In the genomic region with DNA sequence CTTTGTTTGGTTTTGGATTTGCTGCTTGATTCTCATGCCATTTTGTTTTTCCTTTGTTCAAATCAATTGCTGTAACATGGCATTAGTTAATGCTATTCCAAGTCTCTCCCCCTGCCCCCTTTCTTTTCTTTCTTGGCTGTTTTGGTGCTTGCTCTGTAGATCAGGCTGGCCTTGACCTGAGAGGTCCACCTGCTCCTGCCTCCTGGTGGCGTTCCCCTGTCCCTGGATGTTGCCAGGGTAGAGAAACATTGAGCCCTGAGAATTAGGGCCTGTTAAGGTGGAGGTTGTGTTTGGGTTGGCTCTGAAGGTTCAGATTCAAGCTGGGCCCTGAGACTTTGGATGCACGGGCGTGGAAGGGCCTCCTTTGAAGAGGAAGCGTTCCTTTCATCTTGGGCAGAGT, we compare ENCODE assay signal across 21 mouse cellular contexts. TPM values are rescaled to one million over a fixed set of nuclear protein-coding genes. Genes with fewer than 3 reads are reported as not detected.
A peak's percentile ranks its signal among the peaks of the same experiment; 100 is the strongest.
DNase-seq lines count a peak whose midpoint lies in the region; ATAC-seq and TF ChIP-seq lines count a peak whose summit lies in the region.
"Had no signal": no experiment of that assay in that cellular context is flagged by ENCODE, and none has a peak within 500 bp of the region (broad histone marks: within the 10 kb centered on the region; RNA-seq: fewer than 3 reads in every experiment).

No protein-coding gene starts in this region.

- 85% methylated on average over 4 of the region's 4 CpGs for WGBS in heart, embryonic 10.5 days
- WGBS in liver, adult 2 months = 90% methylated on average over 4 of the region's 4 CpGs
- WGBS in liver, embryonic 11.5 days = 78% methylated on average over 4 of the region's 4 CpGs
- 73% methylated on average over 4 of the region's 4 CpGs for WGBS in limb, embryonic 10.5 days

- DNase-seq in heart, embryonic 10.5 days (ENCODE audit: low spot score) = no peak
- no peak for DNase-seq in heart, adult 8-10 months (ENCODE audit: low spot score)
- no peak for DNase-seq in liver, adult 2 months (ENCODE audit: extremely low read depth, low read depth, low spot score)
- DNase-seq in liver, embryonic 11.5 days (ENCODE audit: low spot score) = no peak
- DNase-seq in CH12.LX (ENCODE audit: extremely low read depth) (peak; percentile 60), ZHBTc4 (ENCODE audit: low read depth, low spot score) (peak; percentile 28)
- no peak for DNase-seq in limb, embryonic 10.5 days (ENCODE audit: low spot score)
- DNase-seq: adrenal gland, postnatal 25 days; B cell, adult 2 months; cerebellum, adult 18-20 months; cerebellum, adult 9-11 months; cerebellum, postnatal 36 days; gastrocnemius, postnatal 36 days; heart, adult 11 months; kidney, adult 18-20 months had no signal

- no peak for ATAC-seq in liver, embryonic 11.5 days (replicated peaks; ENCODE audit: low FRiP score)
- ATAC-seq: CD4-positive, CD25-positive, alpha-beta regulatory T cell, adult 4 months; forebrain, embryonic 13.5 days; inflammation-experienced regulatory T-cells, adult 6 months had no signal

- in situ Hi-C loops in CH12.LX (cut with MboI; ENCODE audit: low pct_ligation_motif_present, low pct_unique_long_range_greater_than_20kb, low sequenced_read_pairs) = loop anchor here (10.0 kb wide), 1 partner anchor 95 kb away; no protein-coding TSS in a partner anchor

- no peaks in the 10 kb centered on the region for H3K36me3 ChIP-seq in heart, embryonic 10.5 days
- no peaks in the 10 kb centered on the region for H3K36me3 ChIP-seq in liver, adult 2 months (ENCODE audit: control insufficient read depth, insufficient read depth, low read length)
- H3K36me3 ChIP-seq in liver, embryonic 11.5 days (ENCODE audit: control insufficient read depth, insufficient read depth, low read length) = no peaks in the 10 kb centered on the region
- H3K36me3 ChIP-seq in CH12.LX (replicated peaks in 1 of 2; ENCODE audit: control insufficient read depth in 1 of 2, insufficient read depth in 1 of 2, low read length in 1 of 2) = no peaks in the 10 kb centered on the region
- H3K36me3 ChIP-seq in limb, embryonic 10.5 days = no peaks in the 10 kb centered on the region
- H3K36me3 ChIP-seq: embryonic facial prominence, embryonic 10.5 days; hindbrain, embryonic 15.5 days had no signal

- TF ChIP-seq CTCF in liver, adult 2 months (IDR thresholded peaks at IDR 0.05; ENCODE audit: low read depth, low read length) = 0 out of 2 replicates have a peak, but pooled peaks have one; percentile 2
- TF ChIP-seq CTCF in CH12.LX (conservative IDR thresholded peaks at IDR 0.05 in 1 of 2, IDR thresholded peaks at IDR 0.05 in 1 of 2; ENCODE audit: low read depth in 2 of 2, low read length in 2 of 2) = peak in 1 of 2 experiments; percentile 72; a peak in 2 of 4 replicates

- TF ChIP-seq RAD21 in CH12.LX (IDR thresholded peaks at IDR 0.05; ENCODE audit: low read depth, low read length) = peak; percentile 60

- no peaks in the 10 kb centered on the region for H3K9me3 ChIP-seq in heart, embryonic 10.5 days
- H3K9me3 ChIP-seq in liver, embryonic 11.5 days (ENCODE audit: control insufficient read depth, low read length) = no peaks in the 10 kb centered on the region
- no peaks in the 10 kb centered on the region for H3K9me3 ChIP-seq in CH12.LX (replicated peaks; ENCODE audit: low read length)
- no peaks in the 10 kb centered on the region for H3K9me3 ChIP-seq in limb, embryonic 10.5 days (replicated peaks)
- H3K9me3 ChIP-seq: embryonic facial prominence, embryonic 10.5 days; forebrain, embryonic 13.5 days; hindbrain, embryonic 15.5 days had no signal

- H3K79me2 ChIP-seq in liver, adult 2 months (ENCODE audit: control insufficient read depth, insufficient read depth, low read length) = peaks cover 11% of the 10 kb centered on the region; the same call in 1 of the 2 replicates
- peaks cover 31% of the 10 kb centered on the region for H3K79me2 ChIP-seq in CH12.LX (replicated peaks; ENCODE audit: control insufficient read depth, extremely low read depth, insufficient read depth, poor library complexity, severe bottlenecking)

- H3K27ac ChIP-seq in heart, embryonic 10.5 days = 0 out of 2 replicates have a peak overlapping the region, but pooled peaks have one; percentile 10
- H3K27ac ChIP-seq in liver, adult 2 months (replicated peaks; ENCODE audit: insufficient read depth, low read depth, low read length) = no peak overlapping the region
- H3K27ac ChIP-seq in liver, embryonic 11.5 days (ENCODE audit: low read depth, low read length) = no peak overlapping the region
- H3K27ac ChIP-seq in CH12.LX (ENCODE audit: insufficient read depth, low read depth) = no peak overlapping the region
- no peak overlapping the region for H3K27ac ChIP-seq in limb, embryonic 10.5 days
- H3K27ac ChIP-seq: embryonic facial prominence, embryonic 10.5 days; forebrain, embryonic 13.5 days; hindbrain, embryonic 15.5 days had no signal

- no peaks in the 10 kb centered on the region for H3K27me3 ChIP-seq in heart, embryonic 10.5 days (ENCODE audit: insufficient read depth, poor library complexity, severe bottlenecking)
- H3K27me3 ChIP-seq in liver, adult 2 months (ENCODE audit: control insufficient read depth, insufficient read depth, low read length) = no peaks in the 10 kb centered on the region
- no peaks in the 10 kb centered on the region for H3K27me3 ChIP-seq in liver, embryonic 11.5 days (replicated peaks; ENCODE audit: control insufficient read depth, insufficient read depth, low read length)
- no peaks in the 10 kb centered on the region for H3K27me3 ChIP-seq in CH12.LX (replicated peaks)
- H3K27me3 ChIP-seq in limb, embryonic 10.5 days (ENCODE audit: low read depth, poor library complexity, severe bottlenecking) = no peaks in the 10 kb centered on the region
- H3K27me3 ChIP-seq: forebrain, embryonic 13.5 days; heart, embryonic 12.5 days; hindbrain, embryonic 15.5 days had no signal

- no peak for TF ChIP-seq POLR2A in liver, adult 2 months (IDR thresholded peaks at IDR 0.05; ENCODE audit: extremely low read depth, insufficient read depth, low read length)
- no peak for TF ChIP-seq POLR2A in CH12.LX (IDR thresholded peaks at IDR 0.05; ENCODE audit: low read depth, low read length)

- H3K4me2 ChIP-seq in liver, embryonic 11.5 days = no peak overlapping the region
- H3K4me2 ChIP-seq in CH12.LX (ENCODE audit: insufficient read depth, low read depth, poor library complexity, severe bottlenecking) = no peak overlapping the region
- H3K4me2 ChIP-seq: forebrain, embryonic 13.5 days; heart, embryonic 12.5 days; hindbrain, embryonic 15.5 days had no signal

- no peak for TF ChIP-seq EP300 in CH12.LX (IDR thresholded peaks at IDR 0.05; ENCODE audit: low read length)

- H3K4me1 ChIP-seq in heart, embryonic 10.5 days = 0 out of 2 replicates have a peak, but pooled peaks cover 12% of the 10 kb centered on the region
- no peaks in the 10 kb centered on the region; the same call in 1 of the 2 replicates for H3K4me1 ChIP-seq in liver, adult 2 months (ENCODE audit: control insufficient read depth, insufficient read depth, low read length)
- peaks cover 5% of the 10 kb centered on the region for H3K4me1 ChIP-seq in liver, embryonic 11.5 days (replicated peaks; ENCODE audit: control insufficient read depth, insufficient read depth, low read length)
- H3K4me1 ChIP-seq in CH12.LX (ENCODE audit: control insufficient read depth in 1 of 2, insufficient read depth in 2 of 2) = peaks cover 8 to 33% of the 10 kb centered on the region in 2 experiments; a peak in 3 of 4 replicates
- H3K4me1 ChIP-seq in limb, embryonic 10.5 days = peaks cover 13% of the 10 kb centered on the region; the same call in 1 of the 2 replicates

- no peak overlapping the region for H3K4me3 ChIP-seq in heart, embryonic 10.5 days
- no peak overlapping the region for H3K4me3 ChIP-seq in liver, adult 2 months (ENCODE audit: insufficient read depth, low read depth, low read length)
- H3K4me3 ChIP-seq in liver, embryonic 11.5 days (ENCODE audit: low read depth, low read length) = no peak overlapping the region
- H3K4me3 ChIP-seq in CH12.LX (replicated peaks in 1 of 3; ENCODE audit: low read depth in 2 of 3, low read length in 2 of 3, poor library complexity in 1 of 3) = no peak overlapping the region
- no peak overlapping the region for H3K4me3 ChIP-seq in limb, embryonic 10.5 days
- H3K4me3 ChIP-seq: embryonic facial prominence, embryonic 10.5 days; forebrain, embryonic 13.5 days; heart, embryonic 12.5 days; hindbrain, embryonic 15.5 days had no signal

- no peak overlapping the region for H3K9ac ChIP-seq in liver, adult 2 months (ENCODE audit: low read depth, low read length)
- H3K9ac ChIP-seq in liver, embryonic 11.5 days (ENCODE audit: low read depth, low read length) = no peak overlapping the region
- H3K9ac ChIP-seq in CH12.LX (ENCODE audit: insufficient read depth, low read depth) = no peak overlapping the region
- H3K9ac ChIP-seq: forebrain, embryonic 13.5 days; heart, embryonic 12.5 days; hindbrain, embryonic 15.5 days had no signal

- dilution Hi-C loops in CH12.LX (cut with MboI; ENCODE audit: extremely low pct_ligation_motif_present, extremely low pct_unique_long_range_greater_than_20kb, low sequenced_read_pairs) = no loop called here

TF ChIP-seq in CH12.LX, 34 proteins besides CTCF, POLR2A, EP300 and RAD21:
- no peak for TF ChIP-seq GABPA (IDR thresholded peaks at IDR 0.05; ENCODE audit: insufficient replicate concordance, low read depth, low read length)
- TF ChIP-seq SMC3 (IDR thresholded peaks at IDR 0.05; ENCODE audit: low read depth, low read length) = peak; percentile 85
- TF ChIP-seq IRF4 (IDR thresholded peaks at IDR 0.05; ENCODE audit: low read depth, low read length) = no peak

RNA-seq across cellular contexts. Expression of gene Lyrm4, which starts 2.4 kb away (rescaled TPM):
- 24.5 and 27.3 TPM in 2 replicates for polyA plus RNA-seq in heart, embryonic 10.5 days (2016; fragmentation: Nextera tagmentation; extraction: Ambion mirVana)
- 10 to 100 TPM; 11.5 to 13.0 (median 11.9) TPM for total RNA-seq in heart, adult 8-10 months (2022)
- 4.2 and 4.6 TPM in 2 replicates for total RNA-seq in liver, adult 2 months (2014; rRNA removed)
- 2.7 and 2.8 TPM in 2 replicates for polyA plus RNA-seq in liver, adult 2 months (2012; rRNA removed)
- polyA plus RNA-seq in liver, embryonic 11.5 days (2014; fragmentation: Nextera tagmentation; extraction: Ambion mirVana) = 40.2 and 41.7 TPM in 2 replicates
- 10.9 and 12.2 TPM in 2 replicates for total RNA-seq in CH12.LX (2012; rRNA removed)
- 27.0 and 28.8 TPM in 2 replicates for total RNA-seq in CH12.LX (2014; rRNA removed)
- polyA plus RNA-seq in CH12.LX (2012; ENCODE audit: insufficient read length, low read depth) = 24.1 and 26.3 TPM in 2 replicates
- polyA plus RNA-seq in limb, embryonic 10.5 days (2016; fragmentation: Nextera tagmentation; extraction: Ambion mirVana) = 18.5 and 18.7 TPM in 2 replicates

RNA-seq across cellular contexts. Expression of gene Fars2, which starts 2.5 kb away (rescaled TPM):
- 35.8 and 46.4 TPM in 2 replicates for polyA plus RNA-seq in heart, embryonic 10.5 days (2016; fragmentation: Nextera tagmentation; extraction: Ambion mirVana)
- total RNA-seq in heart, adult 8-10 months (2022) = 10 to 100 TPM; 85.3 to 90.4 (median 87.3) TPM
- 41.9 and 47.1 TPM in 2 replicates for total RNA-seq in liver, adult 2 months (2014; rRNA removed)
- 52.5 and 58.4 TPM in 2 replicates for polyA plus RNA-seq in liver, adult 2 months (2012; rRNA removed)
- 27.7 and 31.0 TPM in 2 replicates for polyA plus RNA-seq in liver, embryonic 11.5 days (2014; fragmentation: Nextera tagmentation; extraction: Ambion mirVana)
- total RNA-seq in CH12.LX (2012; rRNA removed) (36.9 and 46.4 TPM in 2 replicates), CH12.LX (2014; rRNA removed) (29.8 and 30.2 TPM in 2 replicates)
- 38.3 and 47.7 TPM in 2 replicates for polyA plus RNA-seq in CH12.LX (2012; ENCODE audit: insufficient read length, low read depth)
- polyA plus RNA-seq in limb, embryonic 10.5 days (2016; fragmentation: Nextera tagmentation; extraction: Ambion mirVana) = 23.3 and 24.3 TPM in 2 replicates

Comparison
In these comparisons a context has a peak if more than half of its experiments do, and no peak if none do; other contexts are left out.
1. DNase-seq: peak in CH12.LX (single experiment) and ZHBTc4 (single experiment); none in heart, embryonic 10.5 days (single experiment), heart, adult 8-10 months (single experiment), liver, adult 2 months (single experiment), liver, embryonic 11.5 days (single experiment) and limb, embryonic 10.5 days (single experiment).